Mouse (Mus musculus): ENCODE data around the gene Smco2.

Smco2 gene

GRCm38 (mm10) chr6:146898709-146899108 is 48.8 kb downstream of the Smco2 start:
- in situ Hi-C loops (cut with MboI, MseI), result no loop called here

- in situ Hi-C loops (cut with MboI, MseI), result no loop called here
Measured at GRCm38 (mm10) chr6:146899647-146900046, 49.7 kb downstream of the Smco2 start.

- in situ Hi-C loops (cut with MboI, MseI), result no loop called here
Measured at GRCm38 (mm10) chr6:146901929-146902328, 52.0 kb downstream of the Smco2 start.

DNA sequence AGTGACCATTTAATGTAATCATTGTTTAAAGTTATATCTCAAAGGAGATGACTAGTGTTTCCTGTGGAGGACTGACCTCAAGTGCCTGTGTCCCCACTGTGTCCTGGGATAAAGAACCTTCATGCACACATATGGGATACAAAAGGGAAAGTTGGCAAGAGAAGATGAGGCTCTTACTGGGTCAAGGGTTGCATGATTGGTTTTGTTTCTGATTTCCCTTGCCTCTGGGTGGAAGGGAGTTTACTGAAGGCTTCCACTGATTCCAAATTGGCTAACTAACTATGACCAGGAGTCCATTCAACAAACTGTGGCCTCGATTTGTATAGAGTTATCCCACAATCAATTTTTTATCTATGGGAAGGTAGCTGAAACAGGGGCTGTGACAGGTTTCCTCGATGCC is 53.7 kb downstream of the Smco2 start:
- in situ Hi-C loops (cut with MboI, MseI), result no loop called here

- in situ Hi-C loops (cut with MboI, MseI), result no loop called here
Measured at GRCm38 (mm10) chr6:146904707-146905106, 54.8 kb downstream of the Smco2 start.

GRCm38 (mm10) chr6:146906000-146906786 is 56.3 kb downstream of the Smco2 start:
- in situ Hi-C loops (cut with MboI, MseI), result no loop called here

GRCm38 (mm10) chr6:146907061-146907794 is 57.3 kb downstream of the Smco2 start:
- in situ Hi-C loops (cut with MboI, MseI), result no loop called here

- in situ Hi-C loops (cut with MboI, MseI), result no loop called here
Measured at GRCm38 (mm10) chr6:146907795-146908190, 57.9 kb downstream of the Smco2 start.

DNA sequence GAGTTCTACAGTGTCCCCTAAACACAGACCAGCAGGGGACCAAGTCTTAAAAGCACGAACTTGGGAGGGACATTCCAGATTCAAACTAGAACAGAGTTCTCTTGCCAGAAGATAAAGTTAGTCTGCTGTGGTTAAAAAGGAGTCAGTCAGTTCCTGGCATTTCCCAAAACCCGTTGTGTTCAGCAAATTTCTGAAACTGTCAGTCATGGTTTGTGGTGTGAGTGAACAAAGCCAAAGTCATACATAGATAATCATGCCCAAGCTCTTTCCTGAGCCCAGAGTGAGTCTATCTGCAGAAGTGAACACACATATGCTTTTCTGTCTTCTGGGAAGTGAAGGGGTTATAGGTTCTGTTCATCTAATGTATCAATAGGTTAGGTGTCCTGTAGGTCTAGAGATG is 58.9 kb downstream of the Smco2 start:
- in situ Hi-C loops (cut with MboI, MseI), result no loop called here

DNA sequence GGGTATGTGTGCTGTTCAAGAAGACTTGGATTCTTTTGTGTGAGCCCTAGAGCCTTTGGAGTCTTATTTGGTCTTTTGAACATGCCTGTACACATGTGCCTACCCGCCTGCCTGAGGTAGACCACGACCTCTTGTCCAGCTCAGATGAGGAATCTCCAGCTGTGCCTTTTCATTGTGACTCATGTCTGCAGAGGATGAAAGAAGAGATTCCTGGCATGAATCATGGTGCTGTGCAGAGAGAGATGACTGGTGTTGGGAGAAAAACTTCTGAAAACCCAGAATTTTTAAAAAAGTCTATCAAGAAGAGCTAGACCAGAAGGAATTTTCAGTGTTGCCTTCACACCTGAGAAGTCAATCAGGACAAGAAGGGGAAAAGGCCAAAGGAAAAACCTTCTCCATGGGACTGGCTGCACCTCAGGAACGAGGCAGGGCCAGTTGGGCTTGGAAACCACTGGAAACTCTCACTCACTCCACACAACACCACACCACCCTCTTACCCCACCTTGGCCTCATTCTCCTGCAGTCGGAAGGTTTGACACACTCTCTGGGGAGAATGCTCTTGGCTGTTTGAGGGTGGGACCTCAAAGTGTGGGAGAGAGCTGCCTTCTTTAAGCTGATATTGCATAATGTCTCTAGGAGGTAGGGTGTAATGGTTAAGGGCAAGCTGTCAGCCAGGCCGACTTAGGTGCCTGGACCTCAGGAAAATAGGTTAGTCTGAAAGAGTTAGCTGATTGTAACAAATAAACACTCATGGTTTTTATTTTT is 60.0 kb downstream of the Smco2 start:
- in situ Hi-C loops (cut with MboI, MseI), result no loop called here

DNA sequence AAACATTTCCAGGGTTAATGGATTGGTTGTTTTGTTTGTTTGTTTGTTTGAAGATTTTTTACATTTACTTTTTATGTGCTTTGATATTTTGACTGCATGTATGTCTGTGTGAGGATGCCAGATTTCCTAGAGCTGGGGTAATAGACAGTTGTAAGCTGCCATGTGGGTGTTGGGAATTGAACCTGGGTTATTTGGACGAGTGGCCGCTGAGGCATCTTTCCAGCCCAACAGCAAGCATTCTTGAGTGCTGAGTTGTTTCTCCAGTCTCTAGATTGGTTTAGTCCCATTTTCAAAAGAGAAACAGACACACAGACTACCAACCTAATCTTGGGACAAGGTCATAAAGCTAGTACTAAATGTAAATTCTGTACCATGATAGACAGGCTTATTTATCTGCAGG is 60.9 kb downstream of the Smco2 start:
- in situ Hi-C loops (cut with MboI, MseI), result no loop called here

- in situ Hi-C loops (cut with MboI, MseI), result no loop called here
Measured at GRCm38 (mm10) chr6:146912835-146913488, 63.1 kb downstream of the Smco2 start.

DNA sequence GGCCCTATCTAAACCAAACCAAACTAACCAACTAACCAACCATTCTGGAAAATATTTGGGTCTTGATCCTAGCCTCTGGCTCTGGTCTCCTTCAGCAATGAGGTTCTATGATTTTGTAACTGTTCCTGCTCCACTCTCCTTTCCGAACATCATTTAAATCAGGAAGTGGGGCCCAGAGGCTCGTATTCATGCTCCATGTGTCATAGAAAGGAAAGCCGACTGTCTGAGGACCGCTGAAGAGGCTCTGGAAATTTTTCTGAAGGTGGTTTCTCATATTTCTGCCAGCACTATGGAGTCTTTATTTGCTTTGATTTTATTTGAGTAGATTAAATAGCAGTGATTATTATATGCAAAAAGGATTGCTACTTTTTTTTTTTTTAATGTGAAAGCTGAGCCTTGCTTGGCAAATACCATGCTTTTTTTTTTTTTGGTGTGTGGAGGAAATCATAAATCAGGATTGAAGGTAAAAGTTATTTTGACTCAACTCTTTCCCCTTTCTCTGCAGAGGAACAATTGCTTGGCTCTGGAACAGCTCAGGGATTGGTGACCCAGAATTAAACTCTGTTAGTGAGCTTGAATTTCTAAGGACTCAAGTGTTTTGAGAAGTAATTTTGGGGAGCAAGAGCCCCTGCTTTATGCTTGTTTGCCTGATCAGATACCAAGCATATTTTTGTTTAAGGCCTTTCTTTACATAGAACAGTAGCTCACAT is 63.7 kb downstream of the Smco2 start:
- in situ Hi-C loops (cut with MboI, MseI), result no loop called here

DNA sequence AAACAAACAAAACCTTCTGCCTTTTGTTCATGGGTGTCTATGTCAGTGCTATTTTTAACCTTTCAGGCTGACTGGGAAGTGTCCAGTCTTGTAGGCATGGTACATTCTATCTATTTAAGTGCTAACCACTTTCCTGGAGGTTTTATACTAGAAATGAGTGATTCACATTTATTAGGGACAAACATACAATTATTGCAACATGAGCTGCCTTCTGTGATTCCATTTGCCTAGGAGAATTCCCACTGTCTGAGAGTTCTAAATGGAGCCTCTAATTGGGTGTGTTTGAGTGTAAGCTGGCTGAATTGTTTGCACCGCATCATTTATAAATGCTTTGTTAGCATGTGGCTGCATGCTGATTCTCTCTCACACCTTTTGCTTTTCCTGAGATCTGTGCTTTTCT is 65.9 kb downstream of the Smco2 start:
- in situ Hi-C loops (cut with MboI, MseI), result no loop called here

- in situ Hi-C loops (cut with MboI, MseI), result no loop called here
Measured at GRCm38 (mm10) chr6:146917396-146917795, 67.5 kb downstream of the Smco2 start.

GRCm38 (mm10) chr6:146918341-146918740 is 68.4 kb downstream of the Smco2 start:
- in situ Hi-C loops (cut with MboI, MseI), result no loop called here
